Mouse (Mus musculus): ENCODE results near the gene Grik3. TPM values are rescaled to one million over a fixed set of nuclear protein-coding genes. Genes with fewer than 3 reads are reported as not detected.

Grik3 gene
- polyA plus RNA-seq, 1 experiment from 2014 or later, result 0.15 TPM

DNA sequence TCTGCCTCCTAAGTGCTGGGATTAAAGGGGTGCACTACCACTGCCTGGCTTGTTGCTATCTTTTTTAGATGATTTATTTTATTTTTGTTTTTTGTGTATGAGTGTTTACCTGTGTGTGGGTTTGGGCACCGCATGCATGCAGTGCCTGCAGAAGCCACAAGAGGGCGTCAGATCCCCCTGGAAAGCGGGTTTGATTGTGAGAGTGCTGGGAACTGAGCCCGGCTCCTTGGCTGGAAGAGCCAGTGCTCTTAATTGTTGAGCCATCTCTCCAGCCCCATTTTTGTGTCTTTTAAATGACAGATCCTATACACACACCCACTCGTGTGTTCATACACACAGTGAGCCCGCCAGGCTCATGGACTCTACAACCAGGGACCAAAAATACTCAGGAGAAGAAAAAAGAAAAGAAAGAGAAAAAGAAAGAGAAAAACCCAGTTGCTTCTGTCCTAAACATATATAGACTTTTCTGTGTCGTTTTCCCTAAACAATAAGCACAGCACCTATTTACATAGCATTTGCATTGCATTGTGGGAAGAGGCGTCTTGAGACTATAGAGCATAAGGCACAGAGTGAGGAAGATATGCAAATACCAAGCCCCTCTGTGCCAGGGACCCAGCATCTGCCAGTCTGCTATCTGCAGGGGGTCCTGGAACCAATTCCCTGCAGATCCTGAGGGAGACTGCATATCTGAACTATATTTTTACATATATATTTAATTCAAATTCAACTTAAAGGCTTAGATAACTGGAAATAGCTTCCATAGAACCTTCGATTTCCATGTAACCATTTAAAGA, 134.6 kb downstream of the Grik3 start:
- Histone ChIP-seq H3K27me3 (no peaks in the 10 kb centered on the region), H3K9me3 (replicated peaks) (no peaks in the 10 kb centered on the region; the same call in 1 of the 2 replicates), H3K4me3 (no peak overlapping the region), H3K27ac (no peak overlapping the region), H3K4me2 (no peak overlapping the region), H3K36me3 (no peaks in the 10 kb centered on the region), H3K9ac (no peak overlapping the region), H3K4me1 (replicated peaks) (no peaks in the 10 kb centered on the region)
- 87% methylated on average over 9 of the region's 9 CpGs for WGBS
- no peak for ATAC-seq (replicated peaks; ENCODE audit: insufficient number of reproducible peaks, insufficient read depth, low FRiP score, low read depth)

DNA sequence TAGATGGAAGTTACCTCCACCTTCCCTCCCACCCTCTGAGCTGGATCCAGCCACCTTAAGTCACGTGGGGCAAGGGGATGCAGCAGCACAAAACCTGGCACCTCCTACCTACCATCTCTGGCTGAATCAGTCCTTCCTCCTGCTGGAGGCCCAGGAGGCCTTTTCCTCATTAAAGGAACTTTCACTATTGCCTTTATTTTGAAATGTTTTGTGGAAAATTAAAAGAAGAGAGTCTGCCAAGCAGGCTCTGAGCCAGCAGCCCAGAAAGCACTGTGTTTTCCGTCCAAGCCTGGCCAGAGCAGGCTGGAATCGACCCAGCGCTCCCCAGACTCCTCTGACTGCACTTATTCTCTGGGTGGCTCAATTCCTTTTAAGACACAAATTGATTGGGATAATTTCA, 139.0 kb downstream of the Grik3 start:
- 60% methylated on average over 4 of the region's 4 CpGs for WGBS
- Histone ChIP-seq H3K4me1 (replicated peaks) (no peaks in the 10 kb centered on the region), H3K27ac (no peak overlapping the region), H3K4me3 (no peak overlapping the region), H3K4me2 (no peak overlapping the region), H3K36me3 (no peaks in the 10 kb centered on the region), H3K9ac (no peak overlapping the region), H3K9me3 (replicated peaks) (no peaks in the 10 kb centered on the region; the same call in 1 of the 2 replicates), H3K27me3 (no peaks in the 10 kb centered on the region)
- no peak for ATAC-seq (replicated peaks; ENCODE audit: insufficient number of reproducible peaks, insufficient read depth, low FRiP score, low read depth)

DNA sequence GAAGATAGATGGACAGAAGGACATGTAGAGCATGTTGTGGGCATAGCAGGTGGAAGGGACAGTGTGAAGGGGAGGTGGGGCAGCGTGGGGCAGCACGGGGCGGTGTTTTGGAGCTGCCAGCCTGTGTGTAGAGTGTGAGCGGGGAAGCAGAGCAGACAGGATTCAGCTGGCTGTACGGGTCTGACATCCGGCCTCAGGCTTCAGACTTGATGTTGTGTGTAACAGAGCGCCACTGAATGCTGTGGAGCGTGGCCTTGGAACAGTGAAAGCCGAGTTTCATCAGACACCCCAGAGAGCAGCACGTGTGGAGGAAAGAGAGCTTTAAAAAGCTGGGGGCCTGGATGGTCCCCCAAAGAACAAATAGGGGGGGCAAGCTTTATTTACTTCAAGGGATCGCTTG, 144.5 kb downstream of the Grik3 start:
- H3K9ac ChIP-seq, result no peak overlapping the region
- ATAC-seq (replicated peaks; ENCODE audit: insufficient number of reproducible peaks, insufficient read depth, low FRiP score, low read depth), result no peak
- no peaks in the 10 kb centered on the region for H3K27me3 ChIP-seq
- peaks cover 34% of the 10 kb centered on the region for H3K4me1 ChIP-seq (replicated peaks)
- H3K9me3 ChIP-seq (replicated peaks), result no peaks in the 10 kb centered on the region
- H3K27ac ChIP-seq, result no peak overlapping the region
- no peak overlapping the region for H3K4me2 ChIP-seq
- H3K36me3 ChIP-seq, result no peaks in the 10 kb centered on the region
- no peak overlapping the region for H3K4me3 ChIP-seq
- 85% methylated on average over 11 of the region's 11 CpGs for WGBS

DNA sequence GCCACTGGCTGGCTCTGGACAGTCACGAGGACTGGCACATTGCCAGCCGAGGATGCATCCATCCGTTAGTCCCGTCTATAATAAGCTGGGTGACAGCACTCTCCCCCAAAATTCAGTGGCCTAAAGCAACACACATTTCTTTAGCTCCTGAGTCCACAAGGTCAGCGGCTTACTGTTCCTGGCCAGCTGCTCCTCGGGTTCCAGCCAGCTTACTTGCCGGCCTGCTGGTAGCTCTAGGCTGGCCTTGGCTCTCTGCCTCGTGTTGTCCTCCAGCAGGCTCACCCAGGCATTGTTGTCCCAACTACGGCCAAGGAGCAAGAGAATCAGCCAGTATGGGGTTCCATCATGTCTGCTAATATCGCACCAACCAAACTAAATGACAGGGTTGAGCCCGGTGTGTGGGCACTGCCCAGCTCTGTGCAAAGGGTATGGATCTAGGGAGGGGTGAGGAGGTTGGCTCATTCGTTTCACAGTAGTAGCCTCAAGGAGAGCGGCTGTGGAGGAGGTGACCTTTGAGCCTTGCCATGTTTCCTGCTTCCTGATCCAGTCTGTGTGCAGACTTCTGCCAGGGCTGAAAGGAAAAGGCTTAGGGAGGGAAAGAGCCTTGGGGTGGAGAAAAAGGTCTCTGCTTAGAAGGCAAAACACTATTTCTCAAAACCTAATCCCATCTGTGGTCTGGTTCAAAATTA, 146.3 kb downstream of the Grik3 start:
- H3K36me3 ChIP-seq, result no peaks in the 10 kb centered on the region
- WGBS, result 51% methylated on average over 13 of the region's 13 CpGs
- peak overlapping the region; percentile 40 for H3K27ac ChIP-seq

DNA sequence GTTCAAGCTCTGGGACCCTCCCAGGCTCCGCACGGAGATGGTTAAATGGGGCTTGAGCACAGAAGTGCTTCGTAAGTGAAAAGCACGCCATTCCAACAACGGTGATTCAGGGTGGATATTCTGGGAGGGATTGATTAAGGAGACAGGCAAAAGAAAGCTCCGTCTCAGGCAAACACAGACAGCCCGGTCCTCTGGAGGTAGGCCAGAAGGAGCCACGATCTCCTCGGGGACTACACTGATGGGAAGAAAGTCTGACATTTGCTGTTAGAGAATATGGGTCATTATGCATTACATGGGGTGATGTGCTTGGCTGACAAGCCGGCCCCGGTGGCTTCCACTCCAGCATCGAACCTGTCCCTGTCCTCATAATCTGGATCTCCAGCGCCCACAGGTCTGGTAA, 146.9 kb downstream of the Grik3 start:
- H3K9me3 ChIP-seq (replicated peaks), result no peaks in the 10 kb centered on the region
- H3K4me3 ChIP-seq, result no peak overlapping the region
- no peak for ATAC-seq (replicated peaks; ENCODE audit: insufficient number of reproducible peaks, insufficient read depth, low FRiP score, low read depth)
- H3K36me3 ChIP-seq, result no peaks in the 10 kb centered on the region
- no peak overlapping the region for H3K9ac ChIP-seq
- no peak overlapping the region for H3K4me2 ChIP-seq
- 0 out of 2 replicates have a peak overlapping the region, but pooled peaks have one; percentile 40 for H3K27ac ChIP-seq
- peaks cover 56% of the 10 kb centered on the region for H3K4me1 ChIP-seq (replicated peaks)
- H3K27me3 ChIP-seq, result no peaks in the 10 kb centered on the region
- 80% methylated on average over 13 of the region's 13 CpGs for WGBS

More for the DNA sequence above, 146.3 kb downstream of the Grik3 start:
- Histone ChIP-seq H3K9me3 (replicated peaks) (no peaks in the 10 kb centered on the region), H3K4me2 (no peak overlapping the region), H3K9ac (no peak overlapping the region), H3K4me3 (no peak overlapping the region), H3K27me3 (no peaks in the 10 kb centered on the region), H3K4me1 (replicated peaks) (peaks cover 50% of the 10 kb centered on the region)
- no peak for ATAC-seq (replicated peaks; ENCODE audit: insufficient number of reproducible peaks, insufficient read depth, low FRiP score, low read depth)

DNA sequence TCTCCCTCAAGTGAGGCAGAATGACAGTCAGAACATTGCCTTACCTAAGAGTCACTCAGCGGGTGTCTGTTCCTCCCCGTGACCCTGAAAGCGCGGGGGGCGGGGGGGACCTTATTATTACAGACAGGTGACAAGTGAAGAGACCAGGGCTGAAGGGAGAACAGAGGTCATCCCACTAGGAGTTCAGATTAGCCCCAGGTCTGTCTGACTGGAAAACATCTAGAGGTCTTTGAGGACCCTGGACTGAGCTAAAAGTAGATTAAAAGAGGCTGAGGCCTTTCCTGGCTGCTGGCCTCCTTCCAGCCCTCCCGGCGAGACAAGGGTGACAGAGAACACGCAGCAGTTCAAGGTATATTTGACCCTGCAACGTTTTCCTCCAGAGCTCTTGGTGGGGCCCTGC, 150.0 kb downstream of the Grik3 start:
- Histone ChIP-seq H3K9ac (0 out of 2 replicates have a peak overlapping the region, but pooled peaks have one; percentile 35), H3K4me2 (peak overlapping the region; percentile 22; the same call in 1 of the 2 replicates)

DNA sequence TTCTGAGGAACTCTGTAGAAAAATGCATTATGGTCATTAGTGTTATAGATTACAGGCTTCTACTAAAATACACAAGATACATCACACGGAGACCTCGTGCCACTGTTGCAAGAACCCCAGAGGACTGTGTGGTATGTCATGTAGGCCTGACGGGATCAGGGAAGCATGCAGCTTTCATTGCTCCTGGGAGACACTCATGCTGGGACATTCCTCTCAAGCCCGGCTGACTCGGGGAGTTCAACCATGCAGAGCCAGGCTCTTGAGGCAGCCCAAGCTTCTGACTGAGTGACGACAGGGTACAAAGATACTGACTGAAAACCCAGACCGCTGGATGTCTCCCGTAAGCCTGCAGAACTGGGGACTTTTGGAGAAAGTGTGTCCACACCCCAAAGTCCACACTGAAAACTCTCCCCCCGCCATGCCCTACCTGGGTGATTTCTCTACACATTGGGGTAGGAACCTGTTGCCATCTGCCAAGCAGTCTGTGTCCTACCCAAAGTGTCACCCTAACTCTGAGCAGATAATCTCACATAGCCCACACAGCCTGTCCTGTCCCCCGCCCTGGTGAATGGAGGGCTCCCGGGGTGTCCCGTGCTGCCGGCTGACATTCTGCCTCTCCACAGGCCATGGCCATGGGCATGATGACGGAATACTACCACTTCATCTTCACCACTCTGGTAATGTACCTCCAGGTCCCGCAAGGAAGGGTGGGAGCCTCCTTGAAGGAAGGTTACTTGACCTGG, 150.6 kb downstream of the Grik3 start:
- no peaks in the 10 kb centered on the region for H3K27me3 ChIP-seq
- no peak overlapping the region for H3K9ac ChIP-seq
- peak overlapping the region; percentile 44 for H3K4me2 ChIP-seq
- H3K9me3 ChIP-seq (replicated peaks), result no peaks in the 10 kb centered on the region
- H3K36me3 ChIP-seq, result no peaks in the 10 kb centered on the region
- peaks cover 59% of the 10 kb centered on the region for H3K4me1 ChIP-seq (replicated peaks)
- no peak overlapping the region; the same call in 1 of the 2 replicates for H3K4me3 ChIP-seq
- WGBS, result 38% methylated on average over 15 of the region's 15 CpGs
- ATAC-seq (replicated peaks; ENCODE audit: insufficient number of reproducible peaks, insufficient read depth, low FRiP score, low read depth), result peak; percentile 85
- H3K27ac ChIP-seq, result peak overlapping the region; percentile 96

More for the DNA sequence above, 150.0 kb downstream of the Grik3 start:
- Histone ChIP-seq H3K4me1 (replicated peaks) (peaks cover 60% of the 10 kb centered on the region), H3K27ac (peak overlapping the region; percentile 96), H3K36me3 (no peaks in the 10 kb centered on the region), H3K4me3 (no peak overlapping the region), H3K9me3 (replicated peaks) (no peaks in the 10 kb centered on the region), H3K27me3 (no peaks in the 10 kb centered on the region)
- WGBS, result 41% methylated on average over 9 of the region's 9 CpGs
- ATAC-seq (replicated peaks; ENCODE audit: insufficient number of reproducible peaks, insufficient read depth, low FRiP score, low read depth), result peak; percentile 77

DNA sequence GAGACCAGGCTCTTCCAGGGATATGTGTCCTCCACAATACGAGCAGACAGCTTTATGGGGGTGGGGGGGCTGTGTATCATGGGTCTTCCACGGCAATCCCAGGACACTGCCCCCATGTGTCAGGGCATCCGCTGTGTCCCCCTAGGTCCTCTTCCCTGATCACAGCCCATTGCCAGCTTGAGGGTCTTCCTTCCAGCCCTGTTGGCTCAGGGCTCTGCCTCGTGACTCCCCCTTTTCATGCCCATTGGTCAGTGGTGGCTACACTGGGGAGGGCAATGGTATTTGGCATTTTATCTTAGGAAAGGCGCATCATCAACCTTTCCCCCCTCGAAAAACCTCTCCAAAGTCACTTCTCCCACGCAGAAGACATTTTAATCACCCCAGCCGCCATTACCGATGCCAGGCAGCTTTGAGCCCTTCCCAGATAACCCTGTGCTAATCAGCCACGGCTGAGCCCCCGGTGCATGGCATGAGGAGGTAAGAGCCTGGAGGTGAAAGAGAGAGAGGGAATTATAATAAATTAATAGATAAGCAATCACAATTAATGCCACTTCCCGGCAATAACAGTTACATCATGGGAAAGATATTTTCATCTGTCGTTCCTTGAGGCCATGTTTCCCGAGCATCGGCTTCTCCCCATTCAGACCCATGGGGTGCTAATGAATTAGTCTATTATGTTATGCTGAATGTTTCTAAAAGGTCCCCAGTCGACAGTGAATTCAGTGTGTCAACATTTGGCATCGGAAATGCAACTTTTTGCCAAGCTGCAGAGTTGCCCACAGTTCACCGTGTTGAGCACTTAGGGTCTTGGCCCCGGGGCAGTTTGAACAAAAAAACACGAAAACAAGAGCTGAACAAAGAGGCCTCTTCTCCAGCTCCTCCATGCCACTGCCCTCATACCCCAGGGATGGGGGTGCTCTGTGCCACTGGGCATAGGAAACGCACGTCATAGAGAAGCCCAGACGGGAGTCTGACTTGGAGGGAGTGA, 154.4 kb downstream of the Grik3 start:
- no peak overlapping the region for H3K4me3 ChIP-seq
- H3K27me3 ChIP-seq, result no peaks in the 10 kb centered on the region
- H3K9ac ChIP-seq, result no peak overlapping the region
- H3K36me3 ChIP-seq, result no peaks in the 10 kb centered on the region
- ATAC-seq (replicated peaks; ENCODE audit: insufficient number of reproducible peaks, insufficient read depth, low FRiP score, low read depth), result no peak
- 68% methylated on average over 23 of the region's 23 CpGs for WGBS
- H3K9me3 ChIP-seq (replicated peaks), result no peaks in the 10 kb centered on the region
- H3K4me1 ChIP-seq (replicated peaks), result peaks cover 28% of the 10 kb centered on the region
- H3K27ac ChIP-seq, result no peak overlapping the region
- no peak overlapping the region for H3K4me2 ChIP-seq

DNA sequence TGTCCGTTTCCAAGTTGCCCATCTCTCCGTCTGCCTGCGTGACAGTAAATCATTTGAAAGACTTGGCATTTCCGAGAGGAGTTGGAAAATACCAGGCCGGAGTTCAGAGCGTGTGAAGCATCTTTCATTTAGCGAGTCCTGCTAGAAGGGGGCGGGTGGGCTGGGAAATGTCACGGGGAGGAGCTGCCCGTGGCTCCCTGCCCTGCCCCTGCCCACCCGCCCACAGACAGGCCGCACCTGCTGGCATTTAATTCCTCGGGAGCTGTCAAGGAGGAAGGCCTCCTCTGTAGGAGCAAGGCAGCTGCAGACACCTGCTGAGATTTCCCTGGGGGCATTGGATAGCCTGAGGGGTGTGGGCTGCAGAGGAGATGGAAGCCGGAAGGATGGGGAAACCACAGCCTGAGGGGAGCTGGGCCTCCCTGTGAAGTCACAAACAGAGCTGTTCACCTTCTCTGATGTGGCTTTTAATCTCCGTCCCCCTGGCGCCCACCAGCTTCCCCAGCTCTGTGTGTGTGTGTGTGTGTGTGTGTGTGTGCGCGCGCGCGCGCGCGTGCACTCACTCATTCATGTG, 161.3 kb downstream of the Grik3 start:
- Histone ChIP-seq H3K4me1 (replicated peaks) (peaks cover 4% of the 10 kb centered on the region; the same call in 1 of the 2 replicates), H3K36me3 (no peaks in the 10 kb centered on the region), H3K27me3 (no peaks in the 10 kb centered on the region), H3K4me2 (no peak overlapping the region), H3K9ac (no peak overlapping the region), H3K27ac (no peak overlapping the region), H3K9me3 (replicated peaks) (no peaks in the 10 kb centered on the region), H3K4me3 (no peak overlapping the region)
- ATAC-seq (replicated peaks; ENCODE audit: insufficient number of reproducible peaks, insufficient read depth, low FRiP score, low read depth), result no peak
- 47% methylated on average over 24 of the region's 24 CpGs for WGBS

DNA sequence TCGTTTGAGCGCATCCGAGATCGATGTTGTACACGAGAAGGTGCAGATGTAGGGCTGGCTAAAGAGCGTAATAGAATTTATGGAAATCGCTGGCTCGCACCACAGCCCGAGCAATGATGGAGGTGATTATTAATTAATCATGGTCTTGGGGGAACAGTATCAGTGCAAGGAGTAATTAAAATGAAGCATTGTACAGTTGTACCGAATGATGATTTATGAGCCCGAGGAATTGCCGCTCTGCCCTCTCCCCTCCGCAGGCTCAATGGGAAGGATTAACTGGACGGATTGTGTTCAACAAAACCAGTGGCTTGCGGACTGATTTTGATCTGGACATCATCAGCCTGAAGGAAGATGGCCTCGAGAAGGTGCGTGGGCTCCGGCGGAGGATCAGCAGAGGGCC, 165.5 kb downstream of the Grik3 start:
- Histone ChIP-seq H3K9ac (no peak overlapping the region), H3K4me2 (no peak overlapping the region), H3K36me3 (no peaks in the 10 kb centered on the region), H3K27me3 (no peaks in the 10 kb centered on the region), H3K4me1 (replicated peaks) (peaks cover 4% of the 10 kb centered on the region; the same call in 1 of the 2 replicates), H3K4me3 (no peak overlapping the region), H3K27ac (no peak overlapping the region), H3K9me3 (replicated peaks) (no peaks in the 10 kb centered on the region)
- 83% methylated on average over 19 of the region's 19 CpGs for WGBS
- no peak for ATAC-seq (replicated peaks; ENCODE audit: insufficient number of reproducible peaks, insufficient read depth, low FRiP score, low read depth)
